Mouse (Mus musculus): Measurements from ENCODE around the gene Psme1. TPM values are rescaled to one million over a fixed set of nuclear protein-coding genes. Genes with fewer than 3 reads are reported as not detected.

Gene Psme1
- polyA plus RNA-seq, 1 experiment from 2014 or later, result 235 TPM

GRCm38 (mm10) chr14:55598521-55599390 is 20.8 kb downstream of the Psme1 start:
- H3K9ac ChIP-seq (ENCODE audit: low read depth, low read length), result no peak overlapping the region
- no peaks in the 10 kb centered on the region for H3K27me3 ChIP-seq (ENCODE audit: control insufficient read depth, insufficient read depth, low read length)
- ATAC-seq (replicated peaks; ENCODE audit: insufficient number of reproducible peaks, low FRiP score, low TSS enrichment), result no peak
- H3K9me3 ChIP-seq (replicated peaks; ENCODE audit: control insufficient read depth, low read length), result no peaks in the 10 kb centered on the region
- H3K4me2 ChIP-seq, result no peak overlapping the region
- 93% methylated on average over 21 of the region's 21 CpGs for WGBS (ENCODE audit: insufficient replicate concordance)
- peaks cover 49% of the 10 kb centered on the region for H3K36me3 ChIP-seq (ENCODE audit: control insufficient read depth, insufficient read depth, low read length)
- H3K4me3 ChIP-seq (ENCODE audit: low read depth, low read length), result no peak overlapping the region
- H3K4me1 ChIP-seq (ENCODE audit: control insufficient read depth, insufficient read depth, low read length), result peaks cover 5% of the 10 kb centered on the region; the same call in 1 of the 2 replicates
- no peak overlapping the region for H3K27ac ChIP-seq (ENCODE audit: low read depth, low read length)

- Histone ChIP-seq H3K4me2 (peak within 1 kb of the TSS; percentile 74), H3K36me3 (ENCODE audit: control insufficient read depth, insufficient read depth, low read length) (peaks cover 38% of the 10 kb centered on the region), H3K4me3 (ENCODE audit: low read depth, low read length) (peak within 1 kb of the TSS; percentile 40), H3K9me3 (replicated peaks; ENCODE audit: control insufficient read depth, low read length) (no peaks in the 10 kb centered on the region), H3K9ac (ENCODE audit: low read depth, low read length) (peak within 1 kb of the TSS; percentile 76), H3K27me3 (ENCODE audit: control insufficient read depth, insufficient read depth, low read length) (no peaks in the 10 kb centered on the region), H3K27ac (ENCODE audit: low read depth, low read length) (peak within 1 kb of the TSS; percentile 85), H3K4me1 (ENCODE audit: control insufficient read depth, insufficient read depth, low read length) (peaks cover 11% of the 10 kb centered on the region; the same call in 1 of the 2 replicates)
- ATAC-seq (replicated peaks; ENCODE audit: insufficient number of reproducible peaks, low FRiP score, low TSS enrichment), result no peak
- WGBS (ENCODE audit: insufficient replicate concordance), result 89% methylated on average over 7 of the region's 7 CpGs
Observed at GRCm38 (mm10) chr14:55603271-55603632, 25.3 kb downstream of the Psme1 start, which contains the start of gene Irf9. Gene Irf9, plus strand, starts transcription at chr14:55603571.

GRCm38 (mm10) chr14:55603633-55604576 is 26.0 kb downstream of the Psme1 start:
- H3K36me3 ChIP-seq (ENCODE audit: control insufficient read depth, insufficient read depth, low read length), result peaks cover 36% of the 10 kb centered on the region
- peak; percentile 84 for ATAC-seq (replicated peaks; ENCODE audit: insufficient number of reproducible peaks, low FRiP score, low TSS enrichment)
- 16% methylated on average over 19 of the region's 19 CpGs for WGBS (ENCODE audit: insufficient replicate concordance)

GRCm38 (mm10) chr14:55604823-55605222 is 26.9 kb downstream of the Psme1 start:
- no peaks in the 10 kb centered on the region for H3K27me3 ChIP-seq (ENCODE audit: control insufficient read depth, insufficient read depth, low read length)
- no peak overlapping the region for H3K4me3 ChIP-seq (ENCODE audit: low read depth, low read length)
- no peaks in the 10 kb centered on the region for H3K9me3 ChIP-seq (replicated peaks; ENCODE audit: control insufficient read depth, low read length)
- ATAC-seq (replicated peaks; ENCODE audit: insufficient number of reproducible peaks, low FRiP score, low TSS enrichment), result no peak
- WGBS (ENCODE audit: insufficient replicate concordance), result 94% methylated on average over 11 of the region's 11 CpGs
- H3K4me1 ChIP-seq (ENCODE audit: control insufficient read depth, insufficient read depth, low read length), result peaks cover 11% of the 10 kb centered on the region; the same call in 1 of the 2 replicates
- H3K27ac ChIP-seq (ENCODE audit: low read depth, low read length), result no peak overlapping the region
- H3K36me3 ChIP-seq (ENCODE audit: control insufficient read depth, insufficient read depth, low read length), result peaks cover 34% of the 10 kb centered on the region
- no peak overlapping the region for H3K9ac ChIP-seq (ENCODE audit: low read depth, low read length)
- H3K4me2 ChIP-seq, result no peak overlapping the region; the same call in 1 of the 2 replicates

More at GRCm38 (mm10) chr14:55603633-55604576, 26.0 kb downstream of the Psme1 start:
- Histone ChIP-seq H3K4me1 (ENCODE audit: control insufficient read depth, insufficient read depth, low read length) (peaks cover 11% of the 10 kb centered on the region; the same call in 1 of the 2 replicates), H3K27ac (ENCODE audit: low read depth, low read length) (peak overlapping the region; percentile 85), H3K9me3 (replicated peaks; ENCODE audit: control insufficient read depth, low read length) (no peaks in the 10 kb centered on the region), H3K27me3 (ENCODE audit: control insufficient read depth, insufficient read depth, low read length) (no peaks in the 10 kb centered on the region), H3K4me3 (ENCODE audit: low read depth, low read length) (peak overlapping the region; percentile 40), H3K9ac (ENCODE audit: low read depth, low read length) (peak overlapping the region; percentile 76), H3K4me2 (peak overlapping the region; percentile 74)

- ATAC-seq (replicated peaks; ENCODE audit: insufficient number of reproducible peaks, low FRiP score, low TSS enrichment), result no peak
- no peaks in the 10 kb centered on the region for H3K27me3 ChIP-seq (ENCODE audit: control insufficient read depth, insufficient read depth, low read length)
- H3K9ac ChIP-seq (ENCODE audit: low read depth, low read length), result no peak overlapping the region
- H3K36me3 ChIP-seq (ENCODE audit: control insufficient read depth, insufficient read depth, low read length), result peaks cover 32% of the 10 kb centered on the region
- WGBS (ENCODE audit: insufficient replicate concordance), result 77% methylated on average over 16 of the region's 16 CpGs
- H3K9me3 ChIP-seq (replicated peaks; ENCODE audit: control insufficient read depth, low read length), result no peaks in the 10 kb centered on the region
- peaks cover 11% of the 10 kb centered on the region; the same call in 1 of the 2 replicates for H3K4me1 ChIP-seq (ENCODE audit: control insufficient read depth, insufficient read depth, low read length)
- no peak overlapping the region for H3K27ac ChIP-seq (ENCODE audit: low read depth, low read length)
- no peak overlapping the region for H3K4me2 ChIP-seq
- H3K4me3 ChIP-seq (ENCODE audit: low read depth, low read length), result no peak overlapping the region
Observed at GRCm38 (mm10) chr14:55605743-55606459, 28.0 kb downstream of the Psme1 start.

- Histone ChIP-seq H3K4me1 (ENCODE audit: control insufficient read depth, insufficient read depth, low read length) (peaks cover 14% of the 10 kb centered on the region; the same call in 1 of the 2 replicates), H3K9ac (ENCODE audit: low read depth, low read length) (no peak overlapping the region), H3K9me3 (replicated peaks; ENCODE audit: control insufficient read depth, low read length) (no peaks in the 10 kb centered on the region), H3K36me3 (ENCODE audit: control insufficient read depth, insufficient read depth, low read length) (peaks cover 17% of the 10 kb centered on the region), H3K27me3 (ENCODE audit: control insufficient read depth, insufficient read depth, low read length) (no peaks in the 10 kb centered on the region), H3K4me3 (ENCODE audit: low read depth, low read length) (no peak overlapping the region), H3K27ac (ENCODE audit: low read depth, low read length) (no peak overlapping the region), H3K4me2 (no peak overlapping the region)
- 87% methylated on average over 6 of the region's 6 CpGs for WGBS (ENCODE audit: insufficient replicate concordance)
- no peak for ATAC-seq (replicated peaks; ENCODE audit: insufficient number of reproducible peaks, low FRiP score, low TSS enrichment)
Observed at GRCm38 (mm10) chr14:55608339-55608738, 30.4 kb downstream of the Psme1 start.

- Histone ChIP-seq H3K9me3 (replicated peaks; ENCODE audit: control insufficient read depth, low read length) (no peaks in the 10 kb centered on the region), H3K27ac (ENCODE audit: low read depth, low read length) (0 out of 2 replicates have a peak overlapping the region, but pooled peaks have one; percentile 18), H3K27me3 (ENCODE audit: control insufficient read depth, insufficient read depth, low read length) (no peaks in the 10 kb centered on the region), H3K9ac (ENCODE audit: low read depth, low read length) (no peak overlapping the region), H3K36me3 (ENCODE audit: control insufficient read depth, insufficient read depth, low read length) (peaks cover 7% of the 10 kb centered on the region; the same call in 1 of the 2 replicates), H3K4me2 (no peak overlapping the region), H3K4me3 (ENCODE audit: low read depth, low read length) (no peak overlapping the region), H3K4me1 (ENCODE audit: control insufficient read depth, insufficient read depth, low read length) (0 out of 2 replicates have a peak, but pooled peaks cover 12% of the 10 kb centered on the region)
- ATAC-seq (replicated peaks; ENCODE audit: insufficient number of reproducible peaks, low FRiP score, low TSS enrichment), result no peak
- 38% methylated on average over 6 of the region's 6 CpGs for WGBS (ENCODE audit: insufficient replicate concordance)
Observed at GRCm38 (mm10) chr14:55613346-55613745, 35.4 kb downstream of the Psme1 start.

All from heart, embryonic 11.5 days (tissue).